Mouse (Mus musculus) kidney, postnatal 36 days (tissue): ENCODE results near the gene Olfr547.

ENCODE experiments used
- DNase-seq, 2 experiments: peaks; one replicate each; pipeline ENCODE4 v3.0.0; 2021 to 2022; ENCODE audit warnings: mixed read lengths in 2 of 2

Olfr547 gene

GRCm38 (mm10) chr7:102571142-102571541 lies 36.6 kb downstream of the Olfr547 start, which contains the start of gene Olfr550:
Olfr550 (plus strand) TSS chr7:102571442.
- no peak for DNase-seq

DNA sequence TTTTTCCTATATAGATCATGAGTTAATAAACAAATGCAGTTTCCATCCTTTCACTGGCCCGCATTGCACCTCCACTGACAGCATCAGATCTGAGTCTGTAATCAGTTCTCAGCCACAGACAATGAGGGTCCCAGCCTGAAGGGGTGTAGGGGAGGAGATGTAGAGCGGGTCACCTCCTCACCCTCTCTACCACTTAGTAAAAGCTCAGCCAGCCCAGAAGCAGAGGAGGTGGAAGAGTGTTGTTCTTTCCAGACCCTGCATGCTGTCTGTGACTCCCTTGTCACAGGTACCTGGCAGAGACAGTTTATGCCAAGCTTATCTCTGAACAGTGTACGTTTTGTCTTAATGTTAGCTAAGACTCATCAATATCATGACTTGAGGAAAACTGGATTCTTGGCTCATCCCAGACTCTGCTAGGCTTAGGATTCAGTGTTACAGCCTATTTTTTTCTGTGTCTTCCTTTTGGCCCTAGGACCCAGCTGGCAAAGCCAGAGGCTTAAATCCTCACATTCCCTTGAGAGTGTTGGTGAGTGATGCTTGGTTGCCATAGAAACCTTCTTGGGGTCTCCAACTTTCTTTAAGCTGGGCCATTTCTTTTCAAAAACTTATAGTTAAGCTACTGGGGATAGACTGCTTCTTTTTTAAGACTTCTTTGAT lies 38.8 kb downstream of the Olfr547 start:
- DNase-seq = no peak

- no peak for DNase-seq
Observed at GRCm38 (mm10) chr7:102575998-102576397, 41.4 kb downstream of the Olfr547 start.
